Mouse (Mus musculus): Measurements from ENCODE around the gene Tcf20. TPM values are rescaled to one million over a fixed set of nuclear protein-coding genes. Genes with fewer than 3 reads are reported as not detected.

Tcf20 gene
- polyA plus RNA-seq, 1 experiment from 2014 or later: 6.9 TPM

- 85% methylated on average over 4 of the region's 4 CpGs for WGBS
- peaks cover 79% of the 10 kb centered on the region for H3K4me1 ChIP-seq (replicated peaks)
- no peak overlapping the region for H3K4me3 ChIP-seq
- H3K36me3 ChIP-seq: no peaks in the 10 kb centered on the region
- H3K27me3 ChIP-seq (ENCODE audit: insufficient read depth, poor library complexity, severe bottlenecking): peaks cover 98% of the 10 kb centered on the region
- DNase-seq (ENCODE audit: low spot score): no peak
- no peak overlapping the region for H3K27ac ChIP-seq
- H3K9me3 ChIP-seq: no peaks in the 10 kb centered on the region
These were observed 77.9 kb downstream of the Tcf20 start for GRCm38 (mm10) chr15:82909791-82910190.

- WGBS: 23% methylated on average over 2 of the region's 2 CpGs
- H3K9me3 ChIP-seq: no peaks in the 10 kb centered on the region
- H3K4me1 ChIP-seq (replicated peaks): peaks cover 88% of the 10 kb centered on the region
- no peak for DNase-seq (ENCODE audit: low spot score)
- H3K27ac ChIP-seq: no peak overlapping the region
- no peaks in the 10 kb centered on the region for H3K36me3 ChIP-seq
- H3K27me3 ChIP-seq (ENCODE audit: insufficient read depth, poor library complexity, severe bottlenecking): peaks cover 99% of the 10 kb centered on the region
- H3K4me3 ChIP-seq: no peak overlapping the region
These were observed 79.2 kb downstream of the Tcf20 start for GRCm38 (mm10) chr15:82908521-82908920.

- Histone ChIP-seq H3K36me3 (no peaks in the 10 kb centered on the region), H3K27me3 (ENCODE audit: insufficient read depth, poor library complexity, severe bottlenecking) (peaks cover 99% of the 10 kb centered on the region), H3K4me3 (no peak overlapping the region), H3K9me3 (no peaks in the 10 kb centered on the region), H3K27ac (peak overlapping the region; percentile 31; the same call in 1 of the 2 replicates), H3K4me1 (replicated peaks) (peaks cover 86% of the 10 kb centered on the region)
- DNase-seq (ENCODE audit: low spot score): no peak
- 85% methylated on average over 5 of the region's 5 CpGs for WGBS
These were observed 80.4 kb downstream of the Tcf20 start for GRCm38 (mm10) chr15:82907306-82907705.

GRCm38 (mm10) chr15:82906574-82907061 is 81.1 kb downstream of the Tcf20 start:
- Histone ChIP-seq H3K27me3 (ENCODE audit: insufficient read depth, poor library complexity, severe bottlenecking) (peaks cover 99% of the 10 kb centered on the region), H3K27ac (no peak overlapping the region)
- WGBS: 67% methylated on average over 7 of the region's 7 CpGs

GRCm38 (mm10) chr15:82905431-82906395 is 82.0 kb downstream of the Tcf20 start:
- H3K9me3 ChIP-seq: no peaks in the 10 kb centered on the region
- WGBS: 58% methylated on average over 8 of the region's 8 CpGs
- DNase-seq (ENCODE audit: low spot score): peak; percentile 18
- H3K27ac ChIP-seq: no peak overlapping the region
- peaks cover 95% of the 10 kb centered on the region for H3K27me3 ChIP-seq (ENCODE audit: insufficient read depth, poor library complexity, severe bottlenecking)
- no peaks in the 10 kb centered on the region for H3K36me3 ChIP-seq
- peaks cover 86% of the 10 kb centered on the region for H3K4me1 ChIP-seq (replicated peaks)
- no peak overlapping the region for H3K4me3 ChIP-seq

More at GRCm38 (mm10) chr15:82906574-82907061, 81.1 kb downstream of the Tcf20 start:
- no peaks in the 10 kb centered on the region for H3K9me3 ChIP-seq
- no peaks in the 10 kb centered on the region for H3K36me3 ChIP-seq
- peak; percentile 29 for DNase-seq (ENCODE audit: low spot score)
- no peak overlapping the region for H3K4me3 ChIP-seq
- H3K4me1 ChIP-seq (replicated peaks): peaks cover 86% of the 10 kb centered on the region

- no peak overlapping the region for H3K4me3 ChIP-seq
- peaks cover 91% of the 10 kb centered on the region for H3K27me3 ChIP-seq (ENCODE audit: insufficient read depth, poor library complexity, severe bottlenecking)
- H3K9me3 ChIP-seq: no peaks in the 10 kb centered on the region
- WGBS: 12% methylated on average over 7 of the region's 7 CpGs
- peak; percentile 35 for DNase-seq (ENCODE audit: low spot score)
- H3K4me1 ChIP-seq (replicated peaks): peaks cover 84% of the 10 kb centered on the region
- no peaks in the 10 kb centered on the region for H3K36me3 ChIP-seq
- H3K27ac ChIP-seq: peak overlapping the region; percentile 60
These were observed 83.1 kb downstream of the Tcf20 start for GRCm38 (mm10) chr15:82904526-82904925.

- Histone ChIP-seq H3K4me1 (replicated peaks) (peaks cover 92% of the 10 kb centered on the region), H3K27ac (peak overlapping the region; percentile 76), H3K36me3 (no peaks in the 10 kb centered on the region), H3K27me3 (ENCODE audit: insufficient read depth, poor library complexity, severe bottlenecking) (peaks cover 71% of the 10 kb centered on the region), H3K4me3 (no peak overlapping the region), H3K9me3 (no peaks in the 10 kb centered on the region)
- 37% methylated on average over 4 of the region's 4 CpGs for whole genome bisulfite sequencing
- DNase-seq (ENCODE audit: low spot score): peak; percentile 29
These were observed 85.2 kb downstream of the Tcf20 start for GRCm38 (mm10) chr15:82902521-82902920.

GRCm38 (mm10) chr15:82901306-82901705 is 86.4 kb downstream of the Tcf20 start:
- Histone ChIP-seq H3K27me3 (ENCODE audit: insufficient read depth, poor library complexity, severe bottlenecking) (peaks cover 59% of the 10 kb centered on the region), H3K36me3 (no peaks in the 10 kb centered on the region), H3K4me1 (replicated peaks) (peaks cover 83% of the 10 kb centered on the region), H3K27ac (peak overlapping the region; percentile 76), H3K9me3 (no peaks in the 10 kb centered on the region), H3K4me3 (0 out of 2 replicates have a peak overlapping the region, but pooled peaks have one; percentile 3)
- DNase-seq (ENCODE audit: low spot score): peak; percentile 51
- WGBS: 11% methylated on average over 6 of the region's 6 CpGs

GRCm38 (mm10) chr15:82900331-82900730 is 87.3 kb downstream of the Tcf20 start:
- Histone ChIP-seq H3K27ac (peak overlapping the region; percentile 97), H3K4me3 (peak overlapping the region; percentile 80), H3K27me3 (ENCODE audit: insufficient read depth, poor library complexity, severe bottlenecking) (peaks cover 49% of the 10 kb centered on the region), H3K36me3 (no peaks in the 10 kb centered on the region), H3K9me3 (no peaks in the 10 kb centered on the region), H3K4me1 (replicated peaks) (peaks cover 73% of the 10 kb centered on the region)
- DNase-seq (ENCODE audit: low spot score): no peak
- WGBS: 37% methylated on average over 3 of the region's 3 CpGs

- Histone ChIP-seq H3K27me3 (ENCODE audit: insufficient read depth, poor library complexity, severe bottlenecking) (peaks cover 43% of the 10 kb centered on the region), H3K4me3 (peak overlapping the region; percentile 80), H3K4me1 (replicated peaks) (peaks cover 67% of the 10 kb centered on the region), H3K36me3 (no peaks in the 10 kb centered on the region), H3K9me3 (no peaks in the 10 kb centered on the region), H3K27ac (peak overlapping the region; percentile 97)
- DNase-seq (ENCODE audit: low spot score): peak; percentile 89
- WGBS: under 1% methylated on average over 56 of the region's 56 CpGs
These were observed 87.9 kb downstream of the Tcf20 start for GRCm38 (mm10) chr15:82899676-82900301.

- Histone ChIP-seq H3K9me3 (no peaks in the 10 kb centered on the region), H3K4me1 (replicated peaks) (peaks cover 60% of the 10 kb centered on the region)
These were observed 88.7 kb downstream of the Tcf20 start for GRCm38 (mm10) chr15:82898740-82899675.

More at GRCm38 (mm10) chr15:82898740-82899675, 88.7 kb downstream of the Tcf20 start:
- peak; percentile 70 for DNase-seq (ENCODE audit: low spot score)
- H3K36me3 ChIP-seq: no peaks in the 10 kb centered on the region
- H3K27me3 ChIP-seq (ENCODE audit: insufficient read depth, poor library complexity, severe bottlenecking): peaks cover 36% of the 10 kb centered on the region
- peak overlapping the region; percentile 97 for H3K27ac ChIP-seq
- H3K4me3 ChIP-seq: peak overlapping the region; percentile 80
- under 1% methylated on average over 97 of the region's 98 CpGs for WGBS

All from hindbrain, embryonic 10.5 days (tissue).